Mouse (Mus musculus): ENCODE data around the gene Slc9a6. TPM values are rescaled to one million over a fixed set of nuclear protein-coding genes. Genes with fewer than 3 reads are reported as not detected.

The Slc9a6 gene
- polyA plus RNA-seq (2014; fragmentation: Nextera tagmentation; extraction: Ambion mirVana) = 5.0 and 6.5 TPM in 2 replicates

- Histone ChIP-seq H3K9ac (ENCODE audit: low read length) (peak within 1 kb of the TSS; percentile 80), H3K4me2 (ENCODE audit: low read length) (peak within 1 kb of the TSS; percentile 71), H3K4me3 (ENCODE audit: control insufficient read depth in 1 of 2, insufficient read depth in 1 of 2, low read depth in 1 of 2, low read length in 2 of 2) (peak within 1 kb of the TSS; percentile 63 to 81), H3K27me3 (ENCODE audit: control insufficient read depth, insufficient read depth, low read length) (no peaks in the 10 kb centered on the region), H3K9me3 (ENCODE audit: control insufficient read depth, low read length) (no peaks in the 10 kb centered on the region), H3K27ac (replicated peaks in 1 of 2; ENCODE audit: control insufficient read depth in 1 of 2, insufficient read depth in 1 of 2, low read depth in 2 of 2, low read length in 2 of 2) (peak within 1 kb of the TSS; percentile 25 to 55; a peak in 3 of 4 replicates), H3K4me1 (ENCODE audit: control insufficient read depth in 2 of 2, insufficient read depth in 2 of 2, low read length in 2 of 2) (no peaks in the 10 kb centered on the region), H3K36me3 (ENCODE audit: control insufficient read depth, insufficient read depth, low read length) (no peaks in the 10 kb centered on the region)
- 8% methylated on average over 38 of the region's 50 CpGs for WGBS
- ATAC-seq (ENCODE audit: insufficient number of reproducible peaks, insufficient read depth, low FRiP score, low read depth) = peak; percentile 98
Measured at GRCm38 (mm10) chrX:56609623-56610317, at the start of gene Slc9a6. Gene Slc9a6 (plus strand): TSS chrX:56609757.

GRCm38 (mm10) chrX:56572465-56572864, 37.1 kb upstream of the Slc9a6 start:
- Histone ChIP-seq H3K27ac (replicated peaks in 1 of 2; ENCODE audit: control insufficient read depth in 1 of 2, insufficient read depth in 1 of 2, low read depth in 2 of 2, low read length in 2 of 2) (no peak overlapping the region), H3K27me3 (ENCODE audit: control insufficient read depth, insufficient read depth, low read length) (no peaks in the 10 kb centered on the region), H3K36me3 (ENCODE audit: control insufficient read depth, insufficient read depth, low read length) (no peaks in the 10 kb centered on the region), H3K9me3 (ENCODE audit: control insufficient read depth, low read length) (no peaks in the 10 kb centered on the region), H3K4me3 (ENCODE audit: control insufficient read depth in 1 of 2, insufficient read depth in 1 of 2, low read depth in 1 of 2, low read length in 2 of 2) (no peak overlapping the region), H3K4me1 (ENCODE audit: control insufficient read depth in 2 of 2, insufficient read depth in 2 of 2, low read length in 2 of 2) (no peaks in the 10 kb centered on the region), H3K9ac (ENCODE audit: low read length) (no peak overlapping the region), H3K4me2 (ENCODE audit: low read length) (no peak overlapping the region)
- WGBS = 14% methylated on average over 6 of the region's 6 CpGs
- ATAC-seq (ENCODE audit: insufficient number of reproducible peaks, insufficient read depth, low FRiP score, low read depth) = no peak

- H3K4me1 ChIP-seq (ENCODE audit: control insufficient read depth in 2 of 2, insufficient read depth in 2 of 2, low read length in 2 of 2) = no peaks in the 10 kb centered on the region
- WGBS = 76% methylated on average over 2 of the region's 2 CpGs
- H3K27ac ChIP-seq (replicated peaks in 1 of 2; ENCODE audit: control insufficient read depth in 1 of 2, insufficient read depth in 1 of 2, low read depth in 2 of 2, low read length in 2 of 2) = no peak overlapping the region
- no peaks in the 10 kb centered on the region for H3K9me3 ChIP-seq (ENCODE audit: control insufficient read depth, low read length)
- no peak overlapping the region for H3K9ac ChIP-seq (ENCODE audit: low read length)
- H3K4me3 ChIP-seq (ENCODE audit: control insufficient read depth in 1 of 2, insufficient read depth in 1 of 2, low read depth in 1 of 2, low read length in 2 of 2) = no peak overlapping the region
- no peaks in the 10 kb centered on the region for H3K36me3 ChIP-seq (ENCODE audit: control insufficient read depth, insufficient read depth, low read length)
- ATAC-seq (ENCODE audit: insufficient number of reproducible peaks, insufficient read depth, low FRiP score, low read depth) = no peak
- H3K4me2 ChIP-seq (ENCODE audit: low read length) = no peak overlapping the region
- H3K27me3 ChIP-seq (ENCODE audit: control insufficient read depth, insufficient read depth, low read length) = no peaks in the 10 kb centered on the region
Measured at GRCm38 (mm10) chrX:56578200-56578599, 31.4 kb upstream of the Slc9a6 start.

GRCm38 (mm10) chrX:56597219-56597886, 12.2 kb upstream of the Slc9a6 start:
- H3K27ac ChIP-seq (replicated peaks in 1 of 2; ENCODE audit: control insufficient read depth in 1 of 2, insufficient read depth in 1 of 2, low read depth in 2 of 2, low read length in 2 of 2) = peak overlapping the region; percentile 72 to 80

GRCm38 (mm10) chrX:56597887-56598640, 11.5 kb upstream of the Slc9a6 start, which contains the start of gene Mmgt1:
Gene Mmgt1 (minus strand): TSS chrX:56598069.
- ATAC-seq (ENCODE audit: insufficient number of reproducible peaks, insufficient read depth, low FRiP score, low read depth) = peak; percentile 98
- Histone ChIP-seq H3K9ac (ENCODE audit: low read length) (peak within 1 kb of the TSS; percentile 88), H3K27me3 (ENCODE audit: control insufficient read depth, insufficient read depth, low read length) (no peaks in the 10 kb centered on the region), H3K36me3 (ENCODE audit: control insufficient read depth, insufficient read depth, low read length) (peaks cover 12% of the 10 kb centered on the region; the same call in 1 of the 2 replicates), H3K4me3 (ENCODE audit: control insufficient read depth in 1 of 2, insufficient read depth in 1 of 2, low read depth in 1 of 2, low read length in 2 of 2) (peak within 1 kb of the TSS; percentile 75 to 76), H3K9me3 (ENCODE audit: control insufficient read depth, low read length) (no peaks in the 10 kb centered on the region), H3K4me2 (ENCODE audit: low read length) (peak within 1 kb of the TSS; percentile 65), H3K4me1 (ENCODE audit: control insufficient read depth in 2 of 2, insufficient read depth in 2 of 2, low read length in 2 of 2) (peaks cover 0 to 4% of the 10 kb centered on the region in 2 experiments; a peak in 2 of 4 replicates), H3K27ac (replicated peaks in 1 of 2; ENCODE audit: control insufficient read depth in 1 of 2, insufficient read depth in 1 of 2, low read depth in 2 of 2, low read length in 2 of 2) (peak within 1 kb of the TSS; percentile 72 to 80)
- 18% methylated on average over 44 of the region's 44 CpGs for WGBS

More at GRCm38 (mm10) chrX:56597219-56597886, 12.2 kb upstream of the Slc9a6 start:
- H3K9ac ChIP-seq (ENCODE audit: low read length) = peak overlapping the region; percentile 88
- peaks cover 0 to 4% of the 10 kb centered on the region in 2 experiments; a peak in 2 of 4 replicates for H3K4me1 ChIP-seq (ENCODE audit: control insufficient read depth in 2 of 2, insufficient read depth in 2 of 2, low read length in 2 of 2)
- no peaks in the 10 kb centered on the region for H3K27me3 ChIP-seq (ENCODE audit: control insufficient read depth, insufficient read depth, low read length)
- ATAC-seq (ENCODE audit: insufficient number of reproducible peaks, insufficient read depth, low FRiP score, low read depth) = no peak
- peaks cover 12% of the 10 kb centered on the region; the same call in 1 of the 2 replicates for H3K36me3 ChIP-seq (ENCODE audit: control insufficient read depth, insufficient read depth, low read length)
- H3K4me2 ChIP-seq (ENCODE audit: low read length) = peak overlapping the region; percentile 64
- H3K9me3 ChIP-seq (ENCODE audit: control insufficient read depth, low read length) = no peaks in the 10 kb centered on the region
- H3K4me3 ChIP-seq (ENCODE audit: control insufficient read depth in 1 of 2, insufficient read depth in 1 of 2, low read depth in 1 of 2, low read length in 2 of 2) = peak overlapping the region; percentile 75 to 76
- 16% methylated on average over 25 of the region's 25 CpGs for WGBS

- no peak overlapping the region for H3K27ac ChIP-seq (replicated peaks in 1 of 2; ENCODE audit: control insufficient read depth in 1 of 2, insufficient read depth in 1 of 2, low read depth in 2 of 2, low read length in 2 of 2)
- no peak overlapping the region for H3K9ac ChIP-seq (ENCODE audit: low read length)
- H3K4me1 ChIP-seq (ENCODE audit: control insufficient read depth in 2 of 2, insufficient read depth in 2 of 2, low read length in 2 of 2) = no peaks in the 10 kb centered on the region
- no peaks in the 10 kb centered on the region for H3K9me3 ChIP-seq (ENCODE audit: control insufficient read depth, low read length)
- no peak overlapping the region for H3K4me3 ChIP-seq (ENCODE audit: control insufficient read depth in 1 of 2, insufficient read depth in 1 of 2, low read depth in 1 of 2, low read length in 2 of 2)
- no peaks in the 10 kb centered on the region for H3K27me3 ChIP-seq (ENCODE audit: control insufficient read depth, insufficient read depth, low read length)
- H3K4me2 ChIP-seq (ENCODE audit: low read length) = no peak overlapping the region
- 46% methylated on average over 2 of the region's 2 CpGs for WGBS
- no peak for ATAC-seq (ENCODE audit: insufficient number of reproducible peaks, insufficient read depth, low FRiP score, low read depth)
- no peaks in the 10 kb centered on the region for H3K36me3 ChIP-seq (ENCODE audit: control insufficient read depth, insufficient read depth, low read length)
Measured at GRCm38 (mm10) chrX:56606536-56606935, 3.0 kb upstream of the Slc9a6 start.

- Histone ChIP-seq H3K4me1 (ENCODE audit: control insufficient read depth in 2 of 2, insufficient read depth in 2 of 2, low read length in 2 of 2) (no peaks in the 10 kb centered on the region), H3K9me3 (ENCODE audit: control insufficient read depth, low read length) (no peaks in the 10 kb centered on the region), H3K27ac (replicated peaks in 1 of 2; ENCODE audit: control insufficient read depth in 1 of 2, insufficient read depth in 1 of 2, low read depth in 2 of 2, low read length in 2 of 2) (no peak overlapping the region; a peak in 1 of 4 replicates), H3K36me3 (ENCODE audit: control insufficient read depth, insufficient read depth, low read length) (no peaks in the 10 kb centered on the region), H3K4me3 (ENCODE audit: control insufficient read depth in 1 of 2, insufficient read depth in 1 of 2, low read depth in 1 of 2, low read length in 2 of 2) (no peak overlapping the region), H3K4me2 (ENCODE audit: low read length) (no peak overlapping the region), H3K9ac (ENCODE audit: low read length) (no peak overlapping the region), H3K27me3 (ENCODE audit: control insufficient read depth, insufficient read depth, low read length) (no peaks in the 10 kb centered on the region)
- no peak for ATAC-seq (ENCODE audit: insufficient number of reproducible peaks, insufficient read depth, low FRiP score, low read depth)
- WGBS = 44% methylated on average over 7 of the region's 7 CpGs
Measured at GRCm38 (mm10) chrX:56607032-56607710, 2.4 kb upstream of the Slc9a6 start.
